ENCODE assay signal across 8 mouse cellular contexts in genomic region chr5:15935234-15935728, GRCm38 (mm10). TPM values are rescaled to one million over a fixed set of nuclear protein-coding genes. Genes with fewer than 3 reads are reported as not detected.
DNase-seq lines count a peak whose midpoint lies in the region; ATAC-seq and TF ChIP-seq lines count a peak whose summit lies in the region.

No protein-coding gene starts in this region.

- H3K4me3 ChIP-seq in lung, adult 2 months (replicated peaks; ENCODE audit: extremely low read depth, low read depth, low read length) = peak overlapping the region; percentile 51
- peak overlapping the region; percentile 50 for H3K4me3 ChIP-seq in midbrain, embryonic 11.5 days (ENCODE audit: low read depth, low read length)

- no peaks in the 10 kb centered on the region for H3K36me3 ChIP-seq in midbrain, embryonic 11.5 days (ENCODE audit: control insufficient read depth, insufficient read depth, low read length)

- peak overlapping the region; percentile 70 for H3K9ac ChIP-seq in midbrain, embryonic 11.5 days (ENCODE audit: low read length)

- no peak for TF ChIP-seq POLR2A in lung, adult 2 months (IDR thresholded peaks at IDR 0.05; ENCODE audit: borderline replicate concordance, extremely low read depth, low read depth, low read length)

- 4% methylated on average over 27 of the region's 27 CpGs for WGBS in lung, adult 2 months
- WGBS in midbrain, embryonic 11.5 days = 2% methylated on average over 27 of the region's 27 CpGs

- no peak; the same call in none of the 2 replicates for ATAC-seq in midbrain, embryonic 11.5 days (ENCODE audit: low FRiP score)

- peak overlapping the region; percentile 59 for H3K4me2 ChIP-seq in midbrain, embryonic 11.5 days

- peaks cover 57% of the 10 kb centered on the region for H3K27me3 ChIP-seq in midbrain, embryonic 11.5 days (ENCODE audit: control insufficient read depth, insufficient read depth, low read length)

- H3K9me3 ChIP-seq in midbrain, embryonic 11.5 days (ENCODE audit: control insufficient read depth, low read length) = no peaks in the 10 kb centered on the region

- no peaks in the 10 kb centered on the region for H3K4me1 ChIP-seq in lung, adult 2 months (ENCODE audit: control insufficient read depth, insufficient read depth, low read length)
- 0 out of 2 replicates have a peak, but pooled peaks cover 5% of the 10 kb centered on the region for H3K4me1 ChIP-seq in midbrain, embryonic 11.5 days (ENCODE audit: control insufficient read depth, insufficient read depth, low read length)

- peak overlapping the region; percentile 84 for H3K27ac ChIP-seq in midbrain, embryonic 11.5 days (ENCODE audit: low read depth, low read length)

- peak; percentile 10 for DNase-seq in lung, adult 2 months
- no peak for DNase-seq in lung, postnatal 25 days (ENCODE audit: low spot score)
- DNase-seq in embryo, embryonic 9.5 days (ENCODE audit: extremely low spot score) = peak; percentile 54
- DNase-seq in heart, adult 9 months (ENCODE audit: low spot score in 2 of 2) = peak; percentile 4 to 33
- DNase-seq in layer of hippocampus, postnatal 36 days = peak; percentile 20 to 51
- DNase-seq in midbrain, embryonic 11.5 days (ENCODE audit: low spot score, missing footprints) = peak; percentile 95
- DNase-seq in testis, postnatal 10 days (ENCODE audit: low spot score) = peak; percentile 39
- DNase-seq in urinary bladder, adult 2 months (ENCODE audit: low spot score) = no peak

- no peak for TF ChIP-seq CTCF in lung, adult 2 months (IDR thresholded peaks at IDR 0.05; ENCODE audit: insufficient read depth, low read length)

RNA-seq across cellular contexts. Expression of gene Cacna2d1, which starts 0.8 kb away (rescaled TPM):
- polyA plus RNA-seq in lung, adult 2 months (2012; rRNA removed) = 2.8 and 5.5 TPM in 2 replicates
- total RNA-seq in layer of hippocampus, postnatal 36 days (2021) = 100 to 1,000 TPM; 156 to 158 TPM
- polyA plus RNA-seq in midbrain, embryonic 11.5 days (2014; fragmentation: Nextera tagmentation; extraction: Ambion mirVana) = 20.8 TPM in 2 replicates
- polyA plus RNA-seq in urinary bladder, adult 2 months (2012; rRNA removed) = 35.8 and 43.6 TPM in 2 replicates

Comparison
In these comparisons a context has a peak if more than half of its experiments do, and no peak if none do; other contexts are left out.
1. DNase-seq: peak in lung, adult 2 months (single experiment), embryo, embryonic 9.5 days (single experiment), heart, adult 9 months (2 of 2), layer of hippocampus, postnatal 36 days (2 of 2), midbrain, embryonic 11.5 days (single experiment) and testis, postnatal 10 days (single experiment); none in lung, postnatal 25 days (single experiment) and urinary bladder, adult 2 months (single experiment).